Mouse (Mus musculus): ENCODE results near the gene Fmnl2. TPM values are rescaled to one million over a fixed set of nuclear protein-coding genes. Genes with fewer than 3 reads are reported as not detected.

Gene Fmnl2
- polyA plus RNA-seq, 1 experiment = not detected

- no peaks in the 10 kb centered on the region for H3K4me1 ChIP-seq
- TF ChIP-seq GATA1 (IDR thresholded peaks at IDR 0.05; ENCODE audit: borderline replicate concordance, low read length) (no peak), FLI1 (IDR thresholded peaks at IDR 0.05; ENCODE audit: low read length) (no peak)
- no peak overlapping the region for H3K4me3 ChIP-seq (replicated peaks)
- peaks cover 8% of the 10 kb centered on the region for H3K9me3 ChIP-seq
- no peaks in the 10 kb centered on the region for H3K27me3 ChIP-seq (replicated peaks)
- no peaks in the 10 kb centered on the region for H3K36me3 ChIP-seq (replicated peaks; ENCODE audit: low read length)
Observed at GRCm38 (mm10) chr2:52883401-52883800, 25.7 kb downstream of the Fmnl2 start.

GRCm38 (mm10) chr2:52884082-52884481 lies 26.4 kb downstream of the Fmnl2 start:
- no peaks in the 10 kb centered on the region for H3K36me3 ChIP-seq (replicated peaks; ENCODE audit: low read length)
- H3K4me1 ChIP-seq = no peaks in the 10 kb centered on the region
- no peaks in the 10 kb centered on the region for H3K27me3 ChIP-seq (replicated peaks)
- TF ChIP-seq GATA1 (IDR thresholded peaks at IDR 0.05; ENCODE audit: borderline replicate concordance, low read length) (no peak), FLI1 (IDR thresholded peaks at IDR 0.05; ENCODE audit: low read length) (no peak)
- no peak overlapping the region for H3K4me3 ChIP-seq (replicated peaks)
- H3K9me3 ChIP-seq = peaks cover 8% of the 10 kb centered on the region

- Histone ChIP-seq H3K9me3 (peaks cover 8% of the 10 kb centered on the region), H3K4me3 (replicated peaks) (no peak overlapping the region), H3K4me1 (no peaks in the 10 kb centered on the region), H3K27me3 (replicated peaks) (no peaks in the 10 kb centered on the region), H3K36me3 (replicated peaks; ENCODE audit: low read length) (no peaks in the 10 kb centered on the region)
- TF ChIP-seq FLI1 (IDR thresholded peaks at IDR 0.05; ENCODE audit: low read length) = no peak
- no peak for TF ChIP-seq GATA1 (IDR thresholded peaks at IDR 0.05; ENCODE audit: borderline replicate concordance, low read length)
Observed at GRCm38 (mm10) chr2:52885071-52885470, 27.4 kb downstream of the Fmnl2 start.

- Histone ChIP-seq H3K27me3 (replicated peaks) (peaks cover 1% of the 10 kb centered on the region), H3K36me3 (replicated peaks; ENCODE audit: low read length) (no peaks in the 10 kb centered on the region), H3K4me1 (no peaks in the 10 kb centered on the region), H3K9me3 (peaks cover 8% of the 10 kb centered on the region), H3K4me3 (replicated peaks) (no peak overlapping the region)
- TF ChIP-seq FLI1 (IDR thresholded peaks at IDR 0.05; ENCODE audit: low read length) = no peak
- no peak for TF ChIP-seq GATA1 (IDR thresholded peaks at IDR 0.05; ENCODE audit: borderline replicate concordance, low read length)
Observed at GRCm38 (mm10) chr2:52887281-52887680, 29.6 kb downstream of the Fmnl2 start.

GRCm38 (mm10) chr2:52891115-52891514 lies 33.5 kb downstream of the Fmnl2 start:
- H3K4me1 ChIP-seq = no peaks in the 10 kb centered on the region; the same call in 1 of the 2 replicates

GRCm38 (mm10) chr2:52891744-52892143 lies 34.1 kb downstream of the Fmnl2 start:
- Histone ChIP-seq H3K36me3 (replicated peaks; ENCODE audit: low read length) (no peaks in the 10 kb centered on the region), H3K27me3 (replicated peaks) (peaks cover 1% of the 10 kb centered on the region), H3K4me1 (no peaks in the 10 kb centered on the region; the same call in 1 of the 2 replicates), H3K4me3 (replicated peaks) (no peak overlapping the region), H3K9me3 (no peaks in the 10 kb centered on the region)
- TF ChIP-seq GATA1 (IDR thresholded peaks at IDR 0.05; ENCODE audit: borderline replicate concordance, low read length) (no peak), FLI1 (IDR thresholded peaks at IDR 0.05; ENCODE audit: low read length) (no peak)

More at GRCm38 (mm10) chr2:52891115-52891514, 33.5 kb downstream of the Fmnl2 start:
- Histone ChIP-seq H3K4me3 (replicated peaks) (no peak overlapping the region), H3K36me3 (replicated peaks; ENCODE audit: low read length) (no peaks in the 10 kb centered on the region), H3K9me3 (no peaks in the 10 kb centered on the region), H3K27me3 (replicated peaks) (peaks cover 1% of the 10 kb centered on the region)
- TF ChIP-seq GATA1 (IDR thresholded peaks at IDR 0.05; ENCODE audit: borderline replicate concordance, low read length) (no peak), FLI1 (IDR thresholded peaks at IDR 0.05; ENCODE audit: low read length) (no peak)

GRCm38 (mm10) chr2:52894983-52895621 lies 37.4 kb downstream of the Fmnl2 start:
- Histone ChIP-seq H3K9me3 (no peaks in the 10 kb centered on the region), H3K4me3 (replicated peaks) (no peak overlapping the region), H3K4me1 (no peaks in the 10 kb centered on the region; the same call in 1 of the 2 replicates), H3K36me3 (replicated peaks; ENCODE audit: low read length) (no peaks in the 10 kb centered on the region), H3K27me3 (replicated peaks) (peaks cover 1% of the 10 kb centered on the region)
- no peak for TF ChIP-seq FLI1 (IDR thresholded peaks at IDR 0.05; ENCODE audit: low read length)
- TF ChIP-seq GATA1 (IDR thresholded peaks at IDR 0.05; ENCODE audit: borderline replicate concordance, low read length) = no peak

- no peak for TF ChIP-seq GATA1 (IDR thresholded peaks at IDR 0.05; ENCODE audit: borderline replicate concordance, low read length)
- TF ChIP-seq FLI1 (IDR thresholded peaks at IDR 0.05; ENCODE audit: low read length) = no peak
- H3K9me3 ChIP-seq = no peaks in the 10 kb centered on the region
Observed at GRCm38 (mm10) chr2:52896995-52897394, 39.3 kb downstream of the Fmnl2 start.

GRCm38 (mm10) chr2:52900780-52901179 lies 43.1 kb downstream of the Fmnl2 start:
- H3K4me3 ChIP-seq (replicated peaks) = no peak overlapping the region
- H3K36me3 ChIP-seq (replicated peaks; ENCODE audit: low read length) = no peaks in the 10 kb centered on the region
- no peaks in the 10 kb centered on the region for H3K27me3 ChIP-seq (replicated peaks)
- no peak for TF ChIP-seq GATA1 (IDR thresholded peaks at IDR 0.05; ENCODE audit: borderline replicate concordance, low read length)
- no peak for TF ChIP-seq FLI1 (IDR thresholded peaks at IDR 0.05; ENCODE audit: low read length)
- H3K9me3 ChIP-seq = no peaks in the 10 kb centered on the region
- H3K4me1 ChIP-seq = no peaks in the 10 kb centered on the region

More at GRCm38 (mm10) chr2:52896995-52897394, 39.3 kb downstream of the Fmnl2 start:
- Histone ChIP-seq H3K36me3 (replicated peaks; ENCODE audit: low read length) (no peaks in the 10 kb centered on the region), H3K27me3 (replicated peaks) (no peaks in the 10 kb centered on the region), H3K4me3 (replicated peaks) (no peak overlapping the region), H3K4me1 (no peaks in the 10 kb centered on the region; the same call in 1 of the 2 replicates)

GRCm38 (mm10) chr2:52901300-52902013 lies 43.8 kb downstream of the Fmnl2 start:
- TF ChIP-seq FLI1 (IDR thresholded peaks at IDR 0.05; ENCODE audit: low read length) = no peak
- no peak for TF ChIP-seq GATA1 (IDR thresholded peaks at IDR 0.05; ENCODE audit: borderline replicate concordance, low read length)
- H3K4me3 ChIP-seq (replicated peaks) = no peak overlapping the region
- H3K9me3 ChIP-seq = no peaks in the 10 kb centered on the region
- H3K36me3 ChIP-seq (replicated peaks; ENCODE audit: low read length) = no peaks in the 10 kb centered on the region
- H3K4me1 ChIP-seq = no peaks in the 10 kb centered on the region
- no peaks in the 10 kb centered on the region for H3K27me3 ChIP-seq (replicated peaks)
